Mouse (Mus musculus) layer of hippocampus, adult 11-12 months (tissue): ENCODE data around the gene Ank3.
A peak's percentile ranks its signal among the peaks of the same experiment; 100 is the strongest.

Experiments
- DNase-seq: peaks from one replicate; pipeline ENCODE4 v3.0.0; 2022; ENCODE audit warnings: low spot score

Ank3 gene

DNA sequence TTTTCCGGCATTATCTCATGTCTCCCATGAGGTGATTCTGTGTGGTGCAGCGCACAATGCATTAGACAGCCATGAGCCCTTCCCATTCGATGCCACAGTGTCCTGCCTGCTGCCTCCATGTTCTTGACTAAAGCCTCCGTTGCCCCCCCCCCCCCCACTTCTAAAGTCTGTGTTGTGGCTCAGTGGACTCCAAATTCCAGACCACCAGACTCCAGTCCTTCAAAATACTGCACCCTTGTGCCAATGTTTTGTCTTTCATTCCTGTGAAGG is 137.3 kb downstream of the Ank3 start:
- no peak for DNase-seq

- no peak for DNase-seq
These were observed 138.0 kb downstream of the Ank3 start for GRCm38 (mm10) chr10:69536372-69537075.

- DNase-seq, result no peak
These were observed 139.7 kb downstream of the Ank3 start for GRCm38 (mm10) chr10:69538236-69538635.

DNA sequence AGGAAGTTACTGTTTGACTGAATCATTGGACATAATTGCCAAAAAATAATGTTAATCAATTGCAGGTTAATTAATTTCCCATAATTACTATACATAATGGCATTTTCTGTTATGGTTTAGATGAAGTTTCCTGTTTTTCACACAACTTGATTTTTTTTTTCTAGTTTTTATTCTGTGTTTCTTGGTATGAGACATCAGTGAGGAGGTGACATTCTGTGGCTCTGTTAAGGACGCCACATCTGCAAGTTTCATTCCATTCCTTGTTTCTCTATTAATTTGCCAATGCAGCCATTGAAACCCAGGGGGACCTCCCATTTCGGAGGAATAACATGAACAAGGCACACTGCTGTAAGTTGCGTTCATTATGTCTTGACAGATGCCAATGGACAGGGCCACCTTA is 143.9 kb downstream of the Ank3 start:
- no peak for DNase-seq

GRCm38 (mm10) chr10:69543876-69544620 is 145.5 kb downstream of the Ank3 start:
- no peak for DNase-seq

GRCm38 (mm10) chr10:69544653-69545052 is 146.1 kb downstream of the Ank3 start:
- DNase-seq, result peak; percentile 30

DNA sequence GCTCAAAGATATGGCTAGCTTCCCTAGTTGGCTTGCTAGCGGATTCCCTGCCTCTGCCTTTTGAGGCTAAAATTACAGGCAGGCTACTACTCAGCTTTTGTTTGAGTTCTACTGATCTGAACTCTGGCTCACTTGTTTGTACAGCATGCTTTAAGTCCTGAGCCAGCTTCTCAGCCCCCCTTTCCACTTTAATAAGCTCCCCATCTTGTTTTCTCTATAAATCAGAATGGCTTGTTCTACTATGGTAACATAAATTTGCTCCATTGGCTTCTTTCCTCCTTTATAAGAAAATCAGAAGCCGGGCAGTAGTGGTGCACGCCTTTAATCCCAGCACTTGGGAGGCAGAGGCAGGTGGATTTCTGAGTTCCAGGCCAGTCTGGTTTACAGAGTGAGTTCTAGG is 147.4 kb downstream of the Ank3 start:
- DNase-seq, result no peak

DNA sequence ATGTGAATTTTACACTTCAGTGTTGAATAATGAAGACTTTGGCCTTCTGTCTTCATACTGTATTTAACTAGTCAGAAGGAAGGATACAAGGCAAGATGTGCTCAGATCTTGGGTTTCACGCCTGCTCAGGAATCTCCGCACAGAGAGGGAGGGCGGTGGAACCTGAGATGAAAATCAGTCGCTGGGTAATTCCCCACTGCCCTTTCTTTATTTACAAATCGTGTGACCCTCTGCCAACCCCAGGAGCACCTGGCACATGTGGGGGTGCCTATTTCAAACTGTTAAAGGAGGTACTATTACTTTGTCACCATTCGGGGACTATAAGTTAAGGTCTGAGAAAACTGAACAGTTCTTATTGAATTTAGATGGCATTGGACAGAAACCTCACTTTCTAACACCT is 148.1 kb downstream of the Ank3 start:
- DNase-seq, result no peak

DNA sequence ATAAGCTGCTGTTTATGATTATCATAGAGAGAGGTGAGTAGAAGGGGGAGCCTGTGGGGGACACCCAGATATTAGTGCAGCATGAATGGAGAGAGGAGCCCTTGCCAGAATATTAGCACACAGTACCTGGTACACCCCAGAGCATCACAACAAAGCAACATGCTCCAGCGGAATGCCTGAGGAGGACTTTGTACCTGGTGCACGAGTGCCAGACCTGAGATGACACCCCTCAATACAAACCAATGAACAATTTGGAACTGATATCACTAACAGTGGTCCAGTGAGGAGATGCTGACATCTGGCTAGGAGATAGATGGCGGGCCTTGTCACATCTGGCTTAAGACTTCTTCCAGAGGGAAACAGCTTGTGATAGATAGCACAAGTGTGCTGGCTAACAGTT is 150.2 kb downstream of the Ank3 start:
- no peak for DNase-seq

DNA sequence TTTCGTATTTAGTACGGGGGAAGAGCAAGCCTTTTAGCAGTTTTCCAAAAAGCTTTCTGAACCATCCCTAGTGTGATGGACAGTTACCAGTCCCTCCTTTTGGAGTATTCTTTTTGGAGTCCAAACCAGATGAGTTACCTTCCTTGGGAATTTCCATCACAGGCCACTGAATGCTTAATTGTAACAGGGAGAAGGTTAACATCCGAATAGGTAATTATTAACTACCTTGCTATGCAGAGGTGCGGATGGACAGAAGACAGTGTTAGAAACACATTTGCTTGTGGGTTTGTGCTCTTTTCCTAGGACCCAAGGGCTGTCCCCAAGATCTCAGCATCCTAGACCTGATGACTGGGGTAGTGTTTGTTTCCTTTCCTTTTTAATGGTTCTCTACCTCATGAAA is 150.6 kb downstream of the Ank3 start:
- no peak for DNase-seq

DNA sequence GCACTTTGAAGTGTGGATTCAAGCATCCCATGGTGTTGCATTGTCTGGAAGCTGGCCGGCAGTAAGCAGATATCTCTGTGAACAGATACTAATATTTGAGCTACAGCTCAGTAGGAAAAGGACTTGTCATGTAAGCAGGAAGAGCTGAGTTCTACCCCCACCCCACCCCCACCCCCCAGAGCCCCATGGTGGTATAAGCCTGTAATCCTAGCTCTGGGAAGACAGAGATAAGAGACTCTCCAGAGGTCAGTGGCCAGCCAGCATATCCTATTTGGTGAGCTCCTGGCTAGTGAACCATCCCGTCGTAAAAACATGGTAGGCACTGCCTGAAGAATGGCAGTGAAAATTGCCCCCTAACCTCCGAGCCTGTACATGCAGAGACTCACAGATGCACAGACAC is 152.3 kb downstream of the Ank3 start:
- DNase-seq, result no peak

DNA sequence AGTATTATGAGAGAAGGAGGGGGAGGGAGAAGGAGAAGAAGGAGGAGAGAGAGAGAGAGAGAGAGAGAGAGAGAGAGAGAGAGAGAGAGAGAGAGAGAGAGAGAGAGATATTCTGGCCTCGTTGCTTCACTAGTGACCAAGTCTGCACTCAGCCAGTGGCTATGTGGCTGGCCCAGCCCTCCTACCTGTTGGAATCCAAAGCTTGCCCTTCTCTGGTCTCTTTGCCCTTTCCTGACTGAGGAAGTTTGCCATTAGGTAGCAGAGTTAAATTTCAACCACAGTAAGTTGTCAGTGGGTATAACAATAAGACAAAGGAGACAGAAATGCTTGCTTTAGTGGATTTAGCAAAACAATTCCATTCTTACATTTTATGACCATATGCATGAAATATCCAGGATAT is 154.5 kb downstream of the Ank3 start:
- no peak for DNase-seq

DNA sequence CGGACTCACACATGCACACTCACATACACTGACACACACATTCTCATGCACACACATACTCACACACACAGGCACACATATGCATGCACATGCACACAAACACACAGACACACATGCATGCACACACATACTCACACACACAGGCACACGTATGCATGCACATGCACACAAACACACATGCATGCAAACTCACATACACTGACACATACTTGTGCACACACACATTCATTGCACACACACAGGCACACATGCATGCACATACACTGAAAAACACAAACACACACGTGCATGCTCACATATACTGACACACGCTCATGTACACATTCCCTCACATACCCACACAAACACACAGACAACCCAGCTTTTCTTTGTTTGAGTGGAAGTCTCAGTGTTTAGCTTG is 157.0 kb downstream of the Ank3 start:
- no peak for DNase-seq

- peak; percentile 47 for DNase-seq
These were observed 157.7 kb downstream of the Ank3 start for GRCm38 (mm10) chr10:69556278-69556677.

- no peak for DNase-seq
These were observed 161.7 kb downstream of the Ank3 start for GRCm38 (mm10) chr10:69560237-69560636.

GRCm38 (mm10) chr10:69562931-69563330 is 164.4 kb downstream of the Ank3 start:
- DNase-seq, result no peak

GRCm38 (mm10) chr10:69565052-69565451 is 166.5 kb downstream of the Ank3 start:
- DNase-seq, result no peak

DNA sequence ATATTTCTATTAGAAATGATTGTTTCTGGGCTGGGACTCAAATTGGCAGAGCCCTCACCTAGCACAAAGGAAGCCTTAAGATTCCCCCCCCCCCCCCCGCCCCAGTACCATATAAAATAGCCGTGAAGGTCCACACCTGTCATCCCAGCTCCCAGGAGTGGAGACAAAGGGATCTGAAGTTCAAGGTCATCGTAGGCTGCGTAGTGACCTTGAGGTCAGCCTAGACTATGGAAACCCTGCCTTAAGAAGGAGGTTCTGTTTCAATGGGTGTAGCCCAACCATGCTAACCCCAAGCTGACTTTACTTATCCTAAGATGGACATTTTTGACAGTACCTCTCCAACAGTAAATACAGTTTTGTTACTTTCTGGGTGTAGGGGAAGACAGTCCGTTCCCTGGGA is 170.4 kb downstream of the Ank3 start:
- DNase-seq, result no peak

- no peak for DNase-seq
These were observed 171.2 kb downstream of the Ank3 start for GRCm38 (mm10) chr10:69569740-69570139.

GRCm38 (mm10) chr10:69570466-69571288 is 172.1 kb downstream of the Ank3 start:
- no peak for DNase-seq

DNA sequence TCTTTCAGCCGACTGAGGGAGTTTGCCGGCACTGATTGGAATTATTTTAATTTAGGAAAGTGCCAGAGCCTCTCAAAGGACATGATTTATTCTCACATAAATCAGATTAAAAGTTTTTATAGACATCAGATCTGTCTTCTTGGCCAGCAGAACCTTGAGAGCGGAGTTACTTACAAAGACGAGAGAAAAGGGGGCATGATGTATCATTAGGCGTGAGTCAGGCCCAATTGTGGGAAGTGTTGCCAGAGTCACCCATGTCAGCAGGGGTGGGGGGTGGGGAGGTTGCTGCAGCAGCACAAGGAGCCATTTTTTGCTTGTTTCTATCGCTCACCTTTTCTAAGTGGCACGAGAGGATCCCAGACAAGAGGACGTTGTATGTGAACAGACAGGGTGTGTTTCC is 172.8 kb downstream of the Ank3 start:
- no peak for DNase-seq

GRCm38 (mm10) chr10:69571972-69572371 is 173.4 kb downstream of the Ank3 start:
- no peak for DNase-seq

DNA sequence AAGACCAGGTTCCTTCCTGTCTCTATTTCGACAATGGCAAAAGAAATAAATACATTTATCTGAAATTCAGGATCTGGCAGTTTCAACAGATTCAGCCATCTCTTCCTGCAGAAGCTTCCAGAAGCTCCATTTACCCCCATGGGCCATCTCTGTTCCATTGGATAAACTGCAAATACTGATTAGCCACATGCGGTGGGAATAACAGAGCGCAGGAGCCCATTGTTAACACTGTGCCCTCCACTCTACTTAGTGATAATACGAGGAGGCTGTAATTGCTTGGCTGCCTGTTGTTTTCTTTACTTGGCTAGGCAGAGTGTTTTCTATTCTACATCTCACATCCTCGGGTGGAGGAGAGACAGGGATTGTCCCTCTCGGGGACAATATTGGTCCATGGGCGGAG is 174.5 kb downstream of the Ank3 start:
- DNase-seq, result no peak
